Mouse (Mus musculus): ENCODE measurements at regions not wholly inside any gene's neighbourhood (a gene's known extent, or its start where the extent isn't known, plus 50 kb on each side); places are given as distances from the start of the nearest gene placed in this dataset.

- TF ChIP-seq CTCF (IDR thresholded peaks at IDR 0.05) (no peak), EP300 (IDR thresholded peaks at IDR 0.05) (no peak)
Measured at GRCm38 (mm10) chr11:31608458-31608857, 63.2 kb downstream of the Bod1 start.
